Mouse (Mus musculus) left cerebral cortex, adult 11 months (tissue): Measurements from ENCODE around the gene Sema4c.
A peak's percentile ranks its signal among the peaks of the same experiment; 100 is the strongest.

Source experiments
- DNase-seq: peaks from one replicate; pipeline ENCODE4 v3.0.0; 2022; ENCODE audit warnings: low spot score

The Sema4c gene

GRCm38 (mm10) chr1:36535477-36536396, 22.4 kb downstream of the Sema4c start:
- no peak for DNase-seq

DNA sequence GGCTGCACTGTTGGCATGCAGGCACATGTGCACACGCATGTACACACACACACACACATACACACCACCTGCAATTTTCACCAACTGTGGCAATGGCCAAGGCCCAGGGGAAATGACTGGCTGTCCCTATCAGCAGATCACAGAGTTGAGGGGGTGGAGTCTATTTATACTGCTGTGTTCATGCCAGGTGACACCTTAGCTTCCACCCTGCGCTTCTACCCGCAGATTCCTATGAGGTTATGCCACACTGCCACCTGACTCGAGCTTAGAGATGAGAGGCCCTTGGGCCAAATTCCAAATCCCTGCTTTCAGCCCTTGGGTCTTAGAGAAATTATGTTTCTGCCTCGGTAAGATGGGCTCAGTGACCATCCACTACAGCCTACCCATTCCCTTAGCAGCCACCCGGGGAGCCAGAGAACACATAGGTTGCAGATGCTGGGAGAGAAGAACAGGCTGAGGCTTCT, 23.5 kb downstream of the Sema4c start:
- DNase-seq, result no peak

GRCm38 (mm10) chr1:36533546-36533945, 24.6 kb downstream of the Sema4c start:
- DNase-seq, result no peak

DNA sequence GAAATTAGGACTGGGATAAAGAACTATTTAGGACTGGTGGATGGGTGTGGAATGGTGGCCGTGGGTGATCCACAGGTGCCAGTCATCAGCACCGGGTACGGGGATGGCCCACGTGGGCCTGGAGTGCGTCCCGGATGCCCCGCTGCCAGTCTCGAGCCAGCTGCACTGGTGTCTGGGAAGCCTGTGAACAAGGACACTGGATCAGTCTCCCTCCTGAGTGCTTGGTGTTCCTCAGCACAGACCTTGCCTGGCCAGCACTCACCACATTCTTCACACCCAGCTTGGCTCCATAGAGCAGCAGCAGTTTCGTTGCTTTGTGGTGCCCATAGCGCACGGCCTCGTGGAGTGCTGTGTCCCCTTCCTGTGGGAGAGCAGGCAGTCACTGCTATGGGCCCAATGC, 26.7 kb downstream of the Sema4c start:
- DNase-seq, result no peak

GRCm38 (mm10) chr1:36530962-36531361, 27.2 kb downstream of the Sema4c start:
- DNase-seq, result no peak

- no peak for DNase-seq
These were observed 27.7 kb downstream of the Sema4c start for GRCm38 (mm10) chr1:36530485-36530884.

GRCm38 (mm10) chr1:36529875-36530274, 28.3 kb downstream of the Sema4c start:
- no peak for DNase-seq

- DNase-seq, result no peak
These were observed 28.9 kb downstream of the Sema4c start for GRCm38 (mm10) chr1:36529274-36529673.

DNA sequence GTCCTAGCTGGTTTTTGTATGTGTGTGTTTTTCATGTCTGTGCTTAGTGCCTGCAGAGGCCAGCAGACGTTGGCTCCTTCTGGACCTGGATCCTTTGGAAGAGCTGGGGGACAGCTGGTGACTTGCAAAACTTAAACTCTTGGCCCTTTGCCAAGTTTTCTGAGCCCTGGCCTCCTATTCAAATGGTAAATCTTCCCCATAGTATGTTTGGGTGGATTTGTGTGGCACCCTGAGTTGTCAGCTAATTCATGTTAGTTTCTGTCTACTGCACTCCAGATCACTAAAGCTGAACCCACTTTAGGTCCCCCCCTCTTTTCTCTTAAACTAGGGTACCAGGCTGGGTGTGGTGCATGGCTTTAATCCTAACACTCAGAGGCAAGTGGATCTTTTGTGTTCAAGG, 29.8 kb downstream of the Sema4c start:
- no peak for DNase-seq

DNA sequence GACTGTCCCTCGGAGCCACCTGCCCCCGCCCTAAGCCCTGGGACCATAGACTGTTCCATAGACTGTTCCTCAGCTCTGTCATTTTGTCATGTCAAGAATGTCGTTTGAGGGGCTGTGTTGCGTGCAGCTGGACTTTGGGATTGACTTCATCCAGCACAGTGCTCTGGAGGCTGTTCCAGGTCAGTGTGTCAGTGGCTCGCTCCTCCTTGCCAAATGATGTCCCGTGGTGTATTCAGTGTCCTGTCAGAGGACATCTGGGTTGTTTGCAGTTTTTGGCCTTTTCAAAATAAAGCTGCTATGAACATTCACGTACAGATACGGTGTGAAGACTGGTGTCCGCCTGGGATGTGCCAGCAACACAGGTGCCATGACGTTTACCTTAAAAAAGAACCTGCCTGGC, 31.2 kb downstream of the Sema4c start:
- no peak for DNase-seq

DNA sequence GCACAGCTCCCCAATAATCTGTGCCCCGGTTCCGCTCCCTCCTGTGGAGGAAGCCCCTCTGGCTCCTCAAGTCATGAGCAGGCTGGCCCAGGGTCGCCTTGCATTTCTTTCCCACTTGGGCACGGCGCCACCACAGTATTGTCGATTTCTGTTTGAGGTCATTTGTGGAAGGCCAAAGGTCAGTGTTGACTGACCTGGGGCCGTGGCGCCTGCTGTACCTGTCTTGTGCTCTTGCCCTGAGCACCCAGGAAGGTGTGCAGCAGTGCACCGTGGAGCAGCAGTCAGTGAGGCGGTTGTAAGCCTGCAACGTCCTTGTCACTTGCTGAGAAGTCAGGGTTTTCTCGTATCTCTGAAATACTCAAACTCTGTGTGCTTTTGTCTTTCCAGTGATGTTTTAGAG, 32.4 kb downstream of the Sema4c start:
- no peak for DNase-seq

GRCm38 (mm10) chr1:36524058-36524457, 34.1 kb downstream of the Sema4c start:
- no peak for DNase-seq

DNA sequence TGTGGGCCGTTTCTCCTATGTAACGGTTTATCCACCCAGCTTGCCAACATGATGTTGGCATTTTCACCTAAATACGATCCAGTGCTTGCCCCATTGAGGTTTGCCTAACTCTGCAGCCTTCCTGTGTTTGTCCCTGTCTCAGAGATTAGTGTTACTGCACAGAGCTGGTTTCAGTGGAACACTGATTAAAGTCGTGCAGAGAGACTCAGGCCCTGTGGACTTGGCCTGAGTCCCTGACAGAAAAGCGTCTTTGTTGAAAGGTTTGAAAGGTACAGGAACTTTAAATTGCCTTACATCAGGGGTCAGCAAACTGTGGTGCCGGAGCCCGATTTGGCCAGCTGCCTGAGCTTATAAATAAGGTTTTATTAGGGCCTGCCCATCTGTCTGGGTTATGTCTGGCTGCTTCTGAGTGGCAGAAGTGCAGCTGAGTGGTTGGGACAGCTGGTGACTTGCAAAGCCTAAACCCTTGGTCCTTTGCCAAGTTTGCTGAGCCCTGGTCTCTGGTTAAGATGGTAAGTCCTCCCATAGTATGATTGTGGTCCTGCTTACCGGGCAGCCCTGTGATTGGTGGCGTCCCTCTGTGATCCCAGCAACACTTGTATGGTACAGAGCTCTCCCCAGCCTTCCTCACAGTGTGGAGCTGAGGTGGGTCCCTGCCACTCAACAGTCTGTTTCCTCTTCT, 34.7 kb downstream of the Sema4c start:
- no peak for DNase-seq

GRCm38 (mm10) chr1:36522210-36522609, 35.9 kb downstream of the Sema4c start:
- DNase-seq, result no peak

GRCm38 (mm10) chr1:36519626-36520025, 38.5 kb downstream of the Sema4c start:
- no peak for DNase-seq

GRCm38 (mm10) chr1:36518259-36518658, 39.9 kb downstream of the Sema4c start:
- no peak for DNase-seq

GRCm38 (mm10) chr1:36513718-36514117, 44.4 kb downstream of the Sema4c start:
- no peak for DNase-seq

GRCm38 (mm10) chr1:36513310-36513709, 44.8 kb downstream of the Sema4c start:
- DNase-seq, result no peak

DNA sequence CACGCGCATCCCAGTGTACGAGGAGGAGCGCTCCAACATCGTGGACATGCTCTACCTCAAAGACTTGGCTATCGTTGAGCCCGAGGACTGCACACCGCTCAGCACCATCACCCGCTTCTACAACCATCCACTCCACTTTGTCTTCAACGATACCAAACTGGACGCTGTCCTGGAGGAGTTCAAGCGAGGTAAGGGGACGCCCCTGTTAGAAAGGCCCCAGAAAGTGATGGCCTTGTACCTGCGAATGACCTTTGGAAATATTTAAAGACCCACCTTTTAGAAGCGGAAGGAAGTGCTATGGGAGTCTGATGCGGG, 45.2 kb downstream of the Sema4c start:
- DNase-seq, result no peak

DNA sequence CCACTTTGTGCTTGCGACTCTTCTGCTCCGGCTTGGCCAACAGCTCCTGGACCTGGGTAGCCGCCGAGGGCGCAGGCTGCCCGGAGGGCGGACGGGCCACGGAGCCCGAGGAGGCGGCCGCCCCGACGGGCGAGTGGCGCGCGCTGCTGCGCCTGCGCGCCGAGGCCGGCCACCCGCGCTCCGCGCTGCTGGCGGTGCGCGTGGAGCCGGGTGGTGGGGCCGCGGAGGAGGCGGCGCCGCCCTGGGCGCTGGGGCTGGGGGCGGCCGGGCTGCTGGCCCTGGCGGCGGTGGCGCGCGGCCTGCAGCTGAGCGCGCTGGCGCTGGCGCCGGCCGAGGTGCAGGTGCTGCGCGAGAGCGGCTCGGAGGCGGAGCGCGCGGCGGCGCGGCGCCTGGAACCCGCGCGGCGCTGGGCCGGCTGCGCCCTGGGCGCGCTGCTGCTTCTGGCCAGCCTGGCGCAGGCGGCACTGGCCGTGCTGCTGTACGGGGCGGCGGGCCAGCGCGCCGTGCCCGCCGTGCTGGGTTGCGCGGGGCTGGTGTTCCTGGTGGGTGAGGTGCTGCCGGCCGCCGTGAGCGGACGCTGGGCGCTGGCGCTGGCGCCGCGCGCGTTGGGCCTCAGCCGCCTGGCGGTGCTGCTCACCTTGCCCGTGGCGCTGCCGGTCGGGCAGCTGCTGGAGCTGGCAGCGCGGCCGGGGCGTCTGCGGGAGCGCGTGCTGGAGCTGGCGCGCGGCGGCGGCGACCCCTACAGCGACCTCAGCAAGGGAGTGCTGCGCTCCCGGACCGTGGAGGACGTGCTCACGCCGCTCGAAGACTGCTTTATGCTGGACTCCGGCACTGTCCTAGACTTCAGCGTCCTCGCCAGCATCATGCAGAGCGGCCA, 45.8 kb downstream of the Sema4c start:
- no peak for DNase-seq

DNA sequence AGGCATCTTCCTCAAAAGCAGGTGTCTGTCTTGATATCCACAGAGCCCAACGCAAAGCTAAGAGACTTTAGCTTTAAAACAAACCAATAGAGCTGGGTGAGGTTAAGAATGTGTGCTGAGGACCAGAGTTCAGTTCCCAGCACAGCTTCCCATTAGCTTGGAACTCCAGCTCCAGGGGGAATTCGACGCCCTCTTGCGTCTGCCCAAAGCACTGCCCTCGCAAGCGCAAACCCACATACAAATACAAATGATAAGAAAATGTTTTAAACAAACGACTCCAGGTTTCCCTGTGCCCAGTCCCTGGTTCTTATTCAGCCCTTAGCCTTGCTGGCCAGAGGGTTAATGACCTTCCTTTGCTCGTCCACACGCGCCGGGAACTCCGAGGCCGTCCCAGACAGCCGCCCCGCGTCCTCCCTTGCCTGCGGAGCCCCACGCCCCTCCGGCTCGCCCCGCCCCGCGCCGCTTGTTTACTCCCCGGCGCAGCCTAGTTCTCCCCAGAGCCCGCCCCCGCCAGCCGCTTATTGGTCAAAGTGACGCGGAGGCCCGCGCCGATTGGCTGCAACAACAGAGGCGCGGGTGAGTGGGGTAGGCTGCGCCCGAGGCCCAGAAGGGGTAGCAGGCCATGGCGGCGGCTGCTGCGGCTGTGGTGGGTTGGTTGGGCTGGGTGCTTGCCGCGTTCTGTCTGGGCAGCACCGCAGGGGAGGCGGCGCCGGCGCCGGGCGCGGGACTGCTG, 46.7 kb downstream of the Sema4c start, which contains the start of gene Cnnm3:
TSS of gene Cnnm3 (plus strand) at position 579 of the 733 bp plus-strand sequence.
- DNase-seq, result peak; percentile 96

GRCm38 (mm10) chr1:36508238-36508637, 49.9 kb downstream of the Sema4c start:
- no peak for DNase-seq
